In genomic region chrX:8205551-8205950, GRCm38 (mm10) we compare ENCODE assay signal across 8 mouse cellular contexts. TPM values are rescaled to one million over a fixed set of nuclear protein-coding genes. Genes with fewer than 3 reads are reported as not detected.
DNase-seq lines count a peak whose midpoint lies in the region; ATAC-seq and TF ChIP-seq lines count a peak whose summit lies in the region.

No protein-coding gene starts in this region.

- no peak overlapping the region for H3K27ac ChIP-seq in heart, embryonic 12.5 days (ENCODE audit: poor library complexity, severe bottlenecking)
- no peak overlapping the region for H3K27ac ChIP-seq in heart, adult 2 months
- H3K27ac ChIP-seq in ES-Bruce4 (ENCODE audit: insufficient read depth, low read length), result no peak overlapping the region
- H3K27ac ChIP-seq in embryonic fibroblast, embryonic 13.5 days (ENCODE audit: insufficient read depth, low read length), result no peak overlapping the region
- no peak overlapping the region for H3K27ac ChIP-seq in limb, embryonic 15.5 days

- no peaks in the 10 kb centered on the region for H3K79me2 ChIP-seq in heart, adult 2 months (replicated peaks; ENCODE audit: control insufficient read depth, insufficient read depth, low read length)

- peak overlapping the region; percentile 83 for H3K4me2 ChIP-seq in heart, embryonic 12.5 days
- peak overlapping the region; percentile 58 for H3K4me2 ChIP-seq in limb, embryonic 15.5 days

- no peak for TF ChIP-seq POLR2A in heart, adult 2 months (IDR thresholded peaks at IDR 0.05; ENCODE audit: insufficient read depth, low read depth, low read length)
- TF ChIP-seq POLR2A in ES-Bruce4 (IDR thresholded peaks at IDR 0.05; ENCODE audit: insufficient read depth, low read length), result no peak
- TF ChIP-seq POLR2A in embryonic fibroblast, embryonic 13.5 days (IDR thresholded peaks at IDR 0.05; ENCODE audit: low read depth, low read length), result no peak

- no peaks in the 10 kb centered on the region for H3K27me3 ChIP-seq in heart, embryonic 12.5 days (replicated peaks)
- no peaks in the 10 kb centered on the region for H3K27me3 ChIP-seq in heart, adult 2 months (ENCODE audit: control insufficient read depth, insufficient read depth, low read length)
- no peaks in the 10 kb centered on the region for H3K27me3 ChIP-seq in ES-Bruce4 (ENCODE audit: control insufficient read depth, insufficient read depth, low read length, poor library complexity, severe bottlenecking)
- H3K27me3 ChIP-seq in limb, embryonic 15.5 days, result no peaks in the 10 kb centered on the region

- no peaks in the 10 kb centered on the region; the same call in 1 of the 2 replicates for H3K9me3 ChIP-seq in heart, embryonic 12.5 days (replicated peaks)
- H3K9me3 ChIP-seq in ES-Bruce4 (replicated peaks; ENCODE audit: control insufficient read depth, insufficient read depth, low read length, poor library complexity, severe bottlenecking), result no peaks in the 10 kb centered on the region
- H3K9me3 ChIP-seq in limb, embryonic 15.5 days, result no peaks in the 10 kb centered on the region

- H3K4me3 ChIP-seq in heart, embryonic 12.5 days, result peak overlapping the region; percentile 54; the same call in 1 of the 2 replicates
- H3K4me3 ChIP-seq in heart, adult 2 months, result no peak overlapping the region; the same call in 1 of the 2 replicates
- H3K4me3 ChIP-seq in ES-Bruce4 (ENCODE audit: low read depth, low read length), result peak overlapping the region; percentile 86
- 0 out of 2 replicates have a peak overlapping the region, but pooled peaks have one; percentile 50 for H3K4me3 ChIP-seq in embryonic fibroblast, embryonic 13.5 days (ENCODE audit: insufficient read depth, low read length)
- H3K4me3 ChIP-seq in limb, embryonic 15.5 days, result peak overlapping the region; percentile 53

- TF ChIP-seq CTCF in heart, adult 2 months (IDR thresholded peaks at IDR 0.05), result no peak
- no peak for TF ChIP-seq CTCF in ES-Bruce4 (IDR thresholded peaks at IDR 0.05; ENCODE audit: low read depth, low read length)
- no peak for TF ChIP-seq CTCF in embryonic fibroblast, embryonic 13.5 days (IDR thresholded peaks at IDR 0.05; ENCODE audit: borderline replicate concordance, insufficient read depth, low read length)

- H3K9ac ChIP-seq in heart, embryonic 12.5 days, result no peak overlapping the region
- no peak overlapping the region for H3K9ac ChIP-seq in heart, adult 2 months (ENCODE audit: low read depth, low read length)
- peak overlapping the region; percentile 64; the same call in 1 of the 2 replicates for H3K9ac ChIP-seq in ES-Bruce4 (ENCODE audit: low read depth, poor library complexity, severe bottlenecking)
- no peak overlapping the region for H3K9ac ChIP-seq in limb, embryonic 15.5 days

- intact Hi-C loops in heart, adult 2 months (cut with DNase I), result loop anchor here (5.0 kb wide), 1 partner anchor 42 kb away; no protein-coding TSS in a partner anchor

- no peaks in the 10 kb centered on the region for H3K4me1 ChIP-seq in heart, embryonic 12.5 days (replicated peaks)
- H3K4me1 ChIP-seq in heart, adult 2 months (ENCODE audit: control insufficient read depth, insufficient read depth, low read length), result no peaks in the 10 kb centered on the region
- H3K4me1 ChIP-seq in ES-Bruce4 (ENCODE audit: control insufficient read depth, insufficient read depth, low read length), result no peaks in the 10 kb centered on the region
- H3K4me1 ChIP-seq in embryonic fibroblast, embryonic 13.5 days (ENCODE audit: control insufficient read depth, insufficient read depth, low read length), result no peaks in the 10 kb centered on the region
- H3K4me1 ChIP-seq in limb, embryonic 15.5 days, result peaks cover 4% of the 10 kb centered on the region; the same call in 1 of the 2 replicates

- DNase-seq in heart, adult 2 months, result no peak
- no peak for DNase-seq in spleen, postnatal 10 days (ENCODE audit: low spot score in 2 of 2)
- DNase-seq in ovary, adult 18-20 months (ENCODE audit: low spot score), result no peak
- DNase-seq in Muller cell, postnatal 12 days (ENCODE audit: inconsistent ontology term), result no peak

- no peaks in the 10 kb centered on the region for H3K36me3 ChIP-seq in heart, embryonic 12.5 days
- H3K36me3 ChIP-seq in heart, adult 2 months (ENCODE audit: control insufficient read depth, insufficient read depth, low read length), result no peaks in the 10 kb centered on the region
- H3K36me3 ChIP-seq in ES-Bruce4 (ENCODE audit: control insufficient read depth, insufficient read depth, low read length, poor library complexity, severe bottlenecking), result no peaks in the 10 kb centered on the region
- H3K36me3 ChIP-seq in limb, embryonic 15.5 days, result no peaks in the 10 kb centered on the region; the same call in 1 of the 2 replicates

- no peak for ATAC-seq in heart, embryonic 12.5 days (ENCODE audit: insufficient number of reproducible peaks, low FRiP score)
- ATAC-seq in limb, embryonic 15.5 days (ENCODE audit: insufficient number of reproducible peaks, low FRiP score, low TSS enrichment, low read depth), result no peak

- WGBS in heart, embryonic 12.5 days, result 34% methylated on average over 7 of the region's 7 CpGs
- 42% methylated on average over 7 of the region's 7 CpGs for WGBS in heart, adult 2 months
- WGBS in limb, embryonic 15.5 days, result 47% methylated on average over 7 of the region's 7 CpGs

- TF ChIP-seq EP300 in heart, adult 2 months (IDR thresholded peaks at IDR 0.05; ENCODE audit: insufficient read depth, low read depth, low read length), result no peak
- no peak for TF ChIP-seq EP300 in ES-Bruce4 (IDR thresholded peaks at IDR 0.05; ENCODE audit: insufficient read depth, low read depth, low read length)

RNA-seq across cellular contexts. Expression of gene Porcn, which starts 0.8 kb away (rescaled TPM):
- polyA plus RNA-seq in heart, embryonic 12.5 days (2016; fragmentation: Nextera tagmentation; extraction: Ambion mirVana), result 3.0 and 4.3 TPM in 2 replicates
- 1 to 10 TPM; 2.3 to 2.9 TPM for total RNA-seq in heart, adult 2 months (2021)
- polyA plus RNA-seq in heart, adult 2 months (2012; rRNA removed), result 11.9 and 15.8 TPM in 2 replicates
- 8.5 and 10.8 TPM in 2 replicates for polyA plus RNA-seq in ES-Bruce4 (2011; ENCODE audit: insufficient read depth, insufficient read length, low read depth, missing spikeins)
- 5.3 and 8.6 TPM in 2 replicates for polyA plus RNA-seq in embryonic fibroblast, embryonic 13.5 days (2011; ENCODE audit: insufficient read length, low read depth, missing spikeins)
- polyA plus RNA-seq in limb, embryonic 15.5 days (2015; fragmentation: Nextera tagmentation; extraction: Ambion mirVana), result 8.7 and 8.8 TPM in 2 replicates

RNA-seq across cellular contexts. Expression of gene Ebp, which starts 12.2 kb away (rescaled TPM):
- 23.0 and 24.5 TPM in 2 replicates for polyA plus RNA-seq in heart, embryonic 12.5 days (2016; fragmentation: Nextera tagmentation; extraction: Ambion mirVana)
- total RNA-seq in heart, adult 2 months (2021), result 10 to 100 TPM; 15.2 to 23.1 TPM
- 37.3 and 40.2 TPM in 2 replicates for polyA plus RNA-seq in heart, adult 2 months (2012; rRNA removed)
- polyA plus RNA-seq in ES-Bruce4 (2011; ENCODE audit: insufficient read depth, insufficient read length, low read depth, missing spikeins), result 57.6 and 59.1 TPM in 2 replicates
- polyA plus RNA-seq in embryonic fibroblast, embryonic 13.5 days (2011; ENCODE audit: insufficient read length, low read depth, missing spikeins), result 35.7 and 36.0 TPM in 2 replicates
- 43.0 and 44.6 TPM in 2 replicates for polyA plus RNA-seq in limb, embryonic 15.5 days (2015; fragmentation: Nextera tagmentation; extraction: Ambion mirVana)

RNA-seq across cellular contexts. Expression of gene Tbc1d25, which starts 29.6 kb away (rescaled TPM):
- polyA plus RNA-seq in heart, embryonic 12.5 days (2016; fragmentation: Nextera tagmentation; extraction: Ambion mirVana), result 9.2 and 11.1 TPM in 2 replicates
- 1 to 10 TPM; 3.7 to 4.3 TPM for total RNA-seq in heart, adult 2 months (2021)
- polyA plus RNA-seq in heart, adult 2 months (2012; rRNA removed), result 8.7 and 8.9 TPM in 2 replicates
- polyA plus RNA-seq in ES-Bruce4 (2011; ENCODE audit: insufficient read depth, insufficient read length, low read depth, missing spikeins), result 9.5 and 10.9 TPM in 2 replicates
- 5.3 and 6.7 TPM in 2 replicates for polyA plus RNA-seq in embryonic fibroblast, embryonic 13.5 days (2011; ENCODE audit: insufficient read length, low read depth, missing spikeins)
- polyA plus RNA-seq in limb, embryonic 15.5 days (2015; fragmentation: Nextera tagmentation; extraction: Ambion mirVana), result 13.7 and 14.1 TPM in 2 replicates

RNA-seq across cellular contexts. Expression of gene Ftsj1, which starts 46.7 kb away (rescaled TPM):
- polyA plus RNA-seq in heart, embryonic 12.5 days (2016; fragmentation: Nextera tagmentation; extraction: Ambion mirVana), result 24.7 and 24.8 TPM in 2 replicates
- total RNA-seq in heart, adult 2 months (2021), result 10 to 100 TPM in 1 of 2 experiments, 1 to 10 TPM in 1; 9.6 to 11.8 TPM
- 20.0 and 24.0 TPM in 2 replicates for polyA plus RNA-seq in heart, adult 2 months (2012; rRNA removed)
- 20.1 and 24.7 TPM in 2 replicates for polyA plus RNA-seq in ES-Bruce4 (2011; ENCODE audit: insufficient read depth, insufficient read length, low read depth, missing spikeins)
- 19.8 and 23.9 TPM in 2 replicates for polyA plus RNA-seq in embryonic fibroblast, embryonic 13.5 days (2011; ENCODE audit: insufficient read length, low read depth, missing spikeins)
- polyA plus RNA-seq in limb, embryonic 15.5 days (2015; fragmentation: Nextera tagmentation; extraction: Ambion mirVana), result 37.8 and 40.4 TPM in 2 replicates

RNA-seq across cellular contexts. Expression of gene Rbm3, which starts 59.9 kb away (rescaled TPM):
- polyA plus RNA-seq in heart, embryonic 12.5 days (2016; fragmentation: Nextera tagmentation; extraction: Ambion mirVana), result 326 and 330 TPM in 2 replicates
- 10 to 100 TPM; 38.1 to 78.9 TPM for total RNA-seq in heart, adult 2 months (2021)
- polyA plus RNA-seq in heart, adult 2 months (2012; rRNA removed), result 44.1 and 55.3 TPM in 2 replicates
- polyA plus RNA-seq in ES-Bruce4 (2011; ENCODE audit: insufficient read depth, insufficient read length, low read depth, missing spikeins), result 421 and 458 TPM in 2 replicates
- 486 and 515 TPM in 2 replicates for polyA plus RNA-seq in embryonic fibroblast, embryonic 13.5 days (2011; ENCODE audit: insufficient read length, low read depth, missing spikeins)
- polyA plus RNA-seq in limb, embryonic 15.5 days (2015; fragmentation: Nextera tagmentation; extraction: Ambion mirVana), result 401 and 409 TPM in 2 replicates
